10 mouse cellular contexts compared by ENCODE assay signal in genomic region chr16:91458976-91459375, GRCm38 (mm10). TPM values are rescaled to one million over a fixed set of nuclear protein-coding genes. Genes with fewer than 3 reads are reported as not detected.
DNase-seq lines count a peak whose midpoint lies in the region; ATAC-seq and TF ChIP-seq lines count a peak whose summit lies in the region.
"Had no signal": no experiment of that assay in that cellular context is flagged by ENCODE, and none has a peak within 500 bp of the region (broad histone marks: within the 10 kb centered on the region; RNA-seq: fewer than 3 reads in every experiment).

No protein-coding gene starts in this region.

- H3K9me3 ChIP-seq in heart, embryonic 10.5 days = no peaks in the 10 kb centered on the region
- H3K9me3 ChIP-seq in midbrain, embryonic 16.5 days (replicated peaks; ENCODE audit: control insufficient read depth, low read length, poor library complexity, severe bottlenecking) = no peaks in the 10 kb centered on the region
- H3K9me3 ChIP-seq in midbrain, embryonic 10.5 days (replicated peaks) = 0 out of 2 replicates have a peak, but pooled peaks cover 7% of the 10 kb centered on the region
- H3K9me3 ChIP-seq in forebrain, postnatal 0 days (ENCODE audit: low read length) = no peaks in the 10 kb centered on the region

- intact Hi-C loops in heart, postnatal 10 days (cut with DNase I) = no loop called here

- no peak overlapping the region for H3K27ac ChIP-seq in heart, embryonic 10.5 days
- H3K27ac ChIP-seq in midbrain, embryonic 16.5 days (ENCODE audit: low read length) = peak overlapping the region; percentile 22; the same call in 1 of the 2 replicates
- H3K27ac ChIP-seq in midbrain, embryonic 10.5 days (replicated peaks) = no peak overlapping the region
- H3K27ac ChIP-seq in forebrain, postnatal 0 days (ENCODE audit: low read depth, low read length) = no peak overlapping the region

- H3K27me3 ChIP-seq in heart, embryonic 10.5 days (ENCODE audit: insufficient read depth, poor library complexity, severe bottlenecking) = no peaks in the 10 kb centered on the region
- H3K27me3 ChIP-seq in midbrain, embryonic 16.5 days (ENCODE audit: control insufficient read depth, insufficient read depth, low read depth, low read length) = no peaks in the 10 kb centered on the region
- H3K27me3 ChIP-seq in midbrain, embryonic 10.5 days (ENCODE audit: low read depth, poor library complexity, severe bottlenecking) = no peaks in the 10 kb centered on the region
- no peaks in the 10 kb centered on the region for H3K27me3 ChIP-seq in forebrain, postnatal 0 days (ENCODE audit: insufficient read depth, low read length)

- peak; percentile 65 to 68 for DNase-seq in heart, postnatal 10 days
- DNase-seq in heart, embryonic 10.5 days (ENCODE audit: low spot score) = no peak
- no peak for DNase-seq in midbrain, embryonic 10.5 days (ENCODE audit: low spot score)
- peak; percentile 43 for DNase-seq in forebrain, postnatal 0 days
- DNase-seq in testis, postnatal 10 days (ENCODE audit: low spot score) = peak; percentile 69
- no peak for DNase-seq in layer of hippocampus, postnatal 36 days
- DNase-seq: cerebellum, postnatal 25 days; right cerebral cortex, adult 18-20 months had no signal

- H3K4me1 ChIP-seq in heart, embryonic 10.5 days = peaks cover 19% of the 10 kb centered on the region
- peaks cover 1% of the 10 kb centered on the region for H3K4me1 ChIP-seq in midbrain, embryonic 16.5 days (ENCODE audit: control insufficient read depth, insufficient read depth, low read length)
- peaks cover 8% of the 10 kb centered on the region for H3K4me1 ChIP-seq in midbrain, embryonic 10.5 days
- no peaks in the 10 kb centered on the region for H3K4me1 ChIP-seq in forebrain, postnatal 0 days (ENCODE audit: insufficient read depth)

- no peak overlapping the region for H3K9ac ChIP-seq in midbrain, embryonic 16.5 days (ENCODE audit: low read depth, low read length)
- no peak overlapping the region for H3K9ac ChIP-seq in forebrain, postnatal 0 days

- no peak for TF ChIP-seq CTCF in forebrain, postnatal 0 days (IDR thresholded peaks at IDR 0.05; ENCODE audit: low read depth)

- H3K4me2 ChIP-seq in midbrain, embryonic 16.5 days (ENCODE audit: low read length) = no peak overlapping the region
- H3K4me2 ChIP-seq in forebrain, postnatal 0 days (ENCODE audit: low read depth) = no peak overlapping the region

- ATAC-seq in midbrain, embryonic 16.5 days = no peak
- ATAC-seq in forebrain, postnatal 0 days = peak; percentile 47; the same call in 1 of the 2 replicates
- no peak for ATAC-seq in granulocyte monocyte progenitor cell, adult 5-6 weeks (replicated peaks; ENCODE audit: poor library complexity, severe bottlenecking)

- no peak overlapping the region for H3K4me3 ChIP-seq in heart, embryonic 10.5 days
- H3K4me3 ChIP-seq in midbrain, embryonic 16.5 days (ENCODE audit: low read depth, low read length) = no peak overlapping the region
- H3K4me3 ChIP-seq in midbrain, embryonic 10.5 days = no peak overlapping the region
- no peak overlapping the region for H3K4me3 ChIP-seq in forebrain, postnatal 0 days (ENCODE audit: low read depth, low read length)

- 64% methylated on average over 5 of the region's 5 CpGs for WGBS in heart, embryonic 10.5 days
- 38% methylated on average over 5 of the region's 5 CpGs for WGBS in midbrain, embryonic 16.5 days
- 75% methylated on average over 5 of the region's 5 CpGs for WGBS in midbrain, embryonic 10.5 days
- 11% methylated on average over 5 of the region's 5 CpGs for WGBS in forebrain, postnatal 0 days

- H3K36me3 ChIP-seq in heart, embryonic 10.5 days = no peaks in the 10 kb centered on the region
- no peaks in the 10 kb centered on the region for H3K36me3 ChIP-seq in midbrain, embryonic 16.5 days (ENCODE audit: control insufficient read depth, insufficient read depth, low read length)
- H3K36me3 ChIP-seq in midbrain, embryonic 10.5 days = no peaks in the 10 kb centered on the region
- H3K36me3 ChIP-seq in forebrain, postnatal 0 days (ENCODE audit: insufficient read depth) = no peaks in the 10 kb centered on the region

RNA-seq across cellular contexts. Expression of gene Ifnar1, which starts 26.1 kb away (rescaled TPM):
- 10 to 100 TPM; 46.6 to 58.9 TPM for total RNA-seq in heart, postnatal 10 days (2021)
- 43.2 and 43.9 TPM in 2 replicates for polyA plus RNA-seq in heart, embryonic 10.5 days (2016; fragmentation: Nextera tagmentation; extraction: Ambion mirVana)
- 48.0 and 51.7 TPM in 2 replicates for polyA plus RNA-seq in midbrain, embryonic 16.5 days (2015; fragmentation: Nextera tagmentation; extraction: Ambion mirVana)
- 52.0 and 55.8 TPM in 2 replicates for polyA plus RNA-seq in midbrain, embryonic 10.5 days (2016; fragmentation: Nextera tagmentation; extraction: Ambion mirVana)
- 76.7 and 82.6 TPM in 2 replicates for total RNA-seq in forebrain, postnatal 0 days (2014; rRNA removed)
- polyA plus RNA-seq in forebrain, postnatal 0 days (2015; fragmentation: Nextera tagmentation; extraction: Ambion mirVana) = 22.7 and 33.6 TPM in 2 replicates
- 10 to 100 TPM; 45.9 to 51.7 TPM for total RNA-seq in layer of hippocampus, postnatal 36 days (2021)
- total RNA-seq in granulocyte monocyte progenitor cell, adult 5-6 weeks (2014; fragmentation: Nextera tagmentation) = 32.3 and 42.5 TPM in 2 replicates
- total RNA-seq in granulocyte monocyte progenitor cell, adult 5-6 weeks (2017) = 33.3 and 35.6 TPM in 2 replicates

RNA-seq across cellular contexts. Expression of gene Il10rb, which starts 53.0 kb away (rescaled TPM):
- 100 to 1,000 TPM in 1 of 2 experiments, 10 to 100 TPM in 1; 82.7 to 101 TPM for total RNA-seq in heart, postnatal 10 days (2021)
- polyA plus RNA-seq in heart, embryonic 10.5 days (2016; fragmentation: Nextera tagmentation; extraction: Ambion mirVana) = 29.6 and 37.0 TPM in 2 replicates
- polyA plus RNA-seq in midbrain, embryonic 16.5 days (2015; fragmentation: Nextera tagmentation; extraction: Ambion mirVana) = 10.4 and 11.1 TPM in 2 replicates
- 6.9 and 8.9 TPM in 2 replicates for polyA plus RNA-seq in midbrain, embryonic 10.5 days (2016; fragmentation: Nextera tagmentation; extraction: Ambion mirVana)
- total RNA-seq in forebrain, postnatal 0 days (2014; rRNA removed) = 5.0 and 7.9 TPM in 2 replicates
- polyA plus RNA-seq in forebrain, postnatal 0 days (2015; fragmentation: Nextera tagmentation; extraction: Ambion mirVana) = 9.2 and 11.1 TPM in 2 replicates
- 1 to 10 TPM; 8.9 to 9.2 TPM for total RNA-seq in layer of hippocampus, postnatal 36 days (2021)
- total RNA-seq in granulocyte monocyte progenitor cell, adult 5-6 weeks (2014; fragmentation: Nextera tagmentation) = 36.6 and 48.8 TPM in 2 replicates
- 41.3 and 45.8 TPM in 2 replicates for total RNA-seq in granulocyte monocyte progenitor cell, adult 5-6 weeks (2017)

Comparison
In these comparisons a context has a peak if more than half of its experiments do, and no peak if none do; other contexts are left out.
1. DNase-seq: peak in heart, postnatal 10 days (2 of 2), forebrain, postnatal 0 days (single experiment) and testis, postnatal 10 days (single experiment); none in heart, embryonic 10.5 days (single experiment), midbrain, embryonic 10.5 days (single experiment) and layer of hippocampus, postnatal 36 days (0 of 2).